Mouse (Mus musculus) embryonic facial prominence, embryonic 13.5 days (tissue): ENCODE data around the gene Hand2. TPM values are rescaled to one million over a fixed set of nuclear protein-coding genes. Genes with fewer than 3 reads are reported as not detected.
A peak's percentile ranks its signal among the peaks of the same experiment; 100 is the strongest.

ENCODE experiments used
- ATAC-seq: fragments of 200-750 bp; cut with Nextera tagmentation; 2 replicates; pipeline ENCODE4 v1.8.0; 2017; ENCODE audit warnings: low read depth; ENCODE audit not compliant: insufficient number of reproducible peaks, insufficient read depth, low FRiP score, low TSS enrichment
- H3K27ac ChIP-seq: fragments of 300-500 bp; sonication (generic); 2 replicates; pipeline ENCODE4 v1.5.1; 2015; ENCODE audit warnings: moderate library complexity, mild to moderate bottlenecking, inconsistent platforms
- H3K27me3 ChIP-seq: fragments of 300-500 bp; sonication (generic); 2 replicates; pipeline ENCODE4 v1.6.1; 2015; ENCODE audit warnings: mild to moderate bottlenecking, inconsistent platforms
- H3K36me3 ChIP-seq: fragments of 300-500 bp; sonication (generic); 2 replicates; pipeline ENCODE4 v1.6.1; 2015; ENCODE audit warnings: mild to moderate bottlenecking, inconsistent platforms
- H3K4me1 ChIP-seq: fragments of 300-500 bp; sonication (generic); 2 replicates; pipeline ENCODE4 v1.6.1; 2015; ENCODE audit warnings: inconsistent platforms
- H3K4me2 ChIP-seq: fragments of 300-500 bp; sonication (generic); 2 replicates; pipeline ENCODE4 v1.6.1; 2015; ENCODE audit warnings: moderate library complexity, mild to moderate bottlenecking, inconsistent platforms
- H3K4me3 ChIP-seq: fragments of 300-500 bp; sonication (generic); 2 replicates; pipeline ENCODE4 v1.5.1; 2015; ENCODE audit warnings: mild to moderate bottlenecking, inconsistent platforms
- H3K9ac ChIP-seq: fragments of 300-500 bp; sonication (generic); 2 replicates; pipeline ENCODE4 v1.6.1; 2015; ENCODE audit warnings: mild to moderate bottlenecking, inconsistent platforms
- H3K9me3 ChIP-seq: fragments of 300-500 bp; sonication (generic); 2 replicates; pipeline ENCODE4 v1.6.1; 2016; ENCODE audit warnings: inconsistent platforms
- WGBS: fragments of 180-500 bp; shearing (Covaris S2); methylation state at CpG from one replicate; pipeline ENCODE4 v1.1.7; 2015; ENCODE audit warnings: mixed read lengths; 5-methylcytosine and 5-hydroxymethylcytosine counted together
- polyA plus RNA-seq: library from polyadenylated mRNA; unstranded; fragments of >200 nt; fragmentation: Nextera tagmentation; extraction: Ambion mirVana; gene quantifications from 2 replicates; pipeline ENCODE4 v1.2.1, GENCODE M21; 2015

Hand2 gene
- polyA plus RNA-seq, 1 experiment from 2014 or later: 8.3 TPM

DNA sequence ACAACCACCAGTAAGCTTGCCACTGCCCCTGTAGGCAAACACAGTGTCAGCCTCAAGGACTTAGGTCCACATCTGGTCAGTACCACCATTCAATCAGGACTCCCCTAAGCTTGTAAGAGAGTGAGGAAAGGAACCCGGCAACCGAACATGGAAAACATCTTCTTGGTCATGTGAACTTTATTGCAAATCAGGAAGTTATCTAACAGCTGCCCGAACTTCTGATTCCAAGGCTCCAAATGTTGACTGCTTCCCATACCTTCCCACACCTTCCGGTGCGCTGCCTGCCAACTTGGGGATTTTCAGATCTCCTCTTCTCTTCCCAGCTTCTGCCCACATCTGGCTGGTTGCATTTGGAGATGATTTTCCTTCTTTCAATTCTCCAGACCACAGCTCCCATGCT, 26.4 kb downstream of the Hand2 start:
- no peak overlapping the region for H3K4me3 ChIP-seq
- H3K27ac ChIP-seq: 0 out of 2 replicates have a peak overlapping the region, but pooled peaks have one; percentile 1
- H3K4me1 ChIP-seq: peaks cover 14% of the 10 kb centered on the region
- H3K4me2 ChIP-seq: no peak overlapping the region
- H3K9ac ChIP-seq: no peak overlapping the region
- H3K9me3 ChIP-seq: no peaks in the 10 kb centered on the region
- WGBS: 17% methylated on average over 5 of the region's 5 CpGs
- H3K36me3 ChIP-seq: no peaks in the 10 kb centered on the region
- ATAC-seq: no peak
- H3K27me3 ChIP-seq: peaks cover 98% of the 10 kb centered on the region

DNA sequence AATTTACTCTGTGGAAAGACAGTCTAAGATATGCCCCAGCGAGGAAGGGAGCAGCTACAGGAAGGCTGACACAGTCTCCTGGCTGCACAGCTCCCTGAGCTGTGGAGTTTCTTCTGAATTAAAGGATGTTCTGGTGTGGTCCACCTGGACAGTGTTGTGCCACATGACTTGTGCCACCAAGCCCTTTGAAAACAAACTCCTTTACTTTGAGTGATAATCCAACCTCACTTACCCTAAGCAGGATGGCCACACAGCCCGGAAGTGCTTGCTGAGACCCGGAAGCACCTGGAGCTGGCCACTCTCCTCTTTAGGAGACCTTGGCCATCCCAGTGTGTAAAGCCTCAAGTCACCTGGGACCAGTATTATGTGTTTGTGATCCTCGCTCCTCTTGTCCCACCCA, 27.5 kb downstream of the Hand2 start:
- ATAC-seq: no peak
- peaks cover 16% of the 10 kb centered on the region for H3K4me1 ChIP-seq
- peaks cover 98% of the 10 kb centered on the region for H3K27me3 ChIP-seq
- 9% methylated on average over 4 of the region's 4 CpGs for WGBS
- H3K27ac ChIP-seq: 0 out of 2 replicates have a peak overlapping the region, but pooled peaks have one; percentile 78
- no peaks in the 10 kb centered on the region for H3K9me3 ChIP-seq
- no peak overlapping the region for H3K4me3 ChIP-seq
- H3K36me3 ChIP-seq: no peaks in the 10 kb centered on the region
- peak overlapping the region; percentile 45; the same call in 1 of the 2 replicates for H3K4me2 ChIP-seq
- no peak overlapping the region for H3K9ac ChIP-seq

DNA sequence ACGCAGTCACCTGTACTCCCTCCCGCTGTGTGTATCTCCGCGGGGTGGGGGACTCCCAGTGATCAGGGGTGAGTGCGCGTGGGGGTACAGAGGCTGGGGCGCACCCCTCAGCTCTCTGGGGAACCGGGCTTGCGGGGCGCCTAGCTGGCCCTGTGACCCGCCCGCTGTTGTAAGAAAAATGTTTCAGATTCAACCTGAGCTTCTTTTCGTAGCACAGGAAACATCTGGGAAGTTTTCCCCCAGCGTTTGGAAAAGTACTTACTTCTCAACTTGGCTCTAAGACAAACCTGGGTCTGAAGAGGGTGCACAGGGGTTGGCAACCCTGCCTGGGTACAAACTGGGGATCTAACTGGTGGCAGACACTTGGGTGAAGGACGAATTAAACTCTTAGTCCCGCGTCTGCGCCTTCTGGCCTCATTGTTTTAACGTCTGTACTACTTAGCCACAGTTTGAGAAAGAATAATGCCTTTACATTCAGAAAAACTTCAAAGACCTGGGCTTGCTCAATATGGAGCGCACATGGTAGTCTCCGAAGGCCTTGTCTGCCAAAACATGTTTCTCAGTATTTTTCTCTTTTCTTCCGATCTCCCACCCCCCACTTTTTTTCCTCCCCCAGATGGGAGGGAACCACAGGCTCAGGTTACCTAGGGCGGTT, 28.2 kb downstream of the Hand2 start:
- Histone ChIP-seq H3K9ac (no peak overlapping the region), H3K9me3 (no peaks in the 10 kb centered on the region), H3K4me1 (peaks cover 21% of the 10 kb centered on the region), H3K27me3 (peaks cover 98% of the 10 kb centered on the region), H3K27ac (peak overlapping the region; percentile 78), H3K36me3 (no peaks in the 10 kb centered on the region), H3K4me2 (peak overlapping the region; percentile 45), H3K4me3 (no peak overlapping the region)
- no peak for ATAC-seq
- WGBS: under 1% methylated on average over 23 of the region's 23 CpGs

DNA sequence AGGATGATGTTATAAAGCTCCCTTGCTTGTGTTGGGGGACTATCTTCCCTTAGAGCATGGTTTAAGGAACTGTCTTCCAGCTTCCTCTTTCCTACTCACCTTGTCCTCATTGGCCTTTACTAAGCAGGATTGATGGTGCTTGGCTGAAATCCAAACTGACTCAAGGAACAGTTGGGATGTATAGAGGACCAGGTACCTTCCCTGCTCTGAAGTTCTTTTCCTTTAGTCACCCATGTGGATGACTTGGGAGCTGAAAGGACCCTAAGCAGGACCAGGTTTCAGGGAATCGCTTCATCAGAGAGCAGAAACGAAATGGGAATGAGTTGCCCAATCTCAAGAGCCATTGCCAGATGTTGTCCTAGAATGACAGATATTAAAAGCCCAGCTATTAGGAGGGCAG, 31.1 kb downstream of the Hand2 start:
- no peak for ATAC-seq
- no peak overlapping the region for H3K4me2 ChIP-seq
- H3K9ac ChIP-seq: no peak overlapping the region
- 19% methylated on average over 2 of the region's 2 CpGs for WGBS
- peaks cover 94% of the 10 kb centered on the region for H3K27me3 ChIP-seq
- H3K27ac ChIP-seq: no peak overlapping the region
- no peaks in the 10 kb centered on the region for H3K36me3 ChIP-seq
- no peak overlapping the region for H3K4me3 ChIP-seq
- H3K9me3 ChIP-seq: no peaks in the 10 kb centered on the region
- H3K4me1 ChIP-seq: peaks cover 25% of the 10 kb centered on the region

DNA sequence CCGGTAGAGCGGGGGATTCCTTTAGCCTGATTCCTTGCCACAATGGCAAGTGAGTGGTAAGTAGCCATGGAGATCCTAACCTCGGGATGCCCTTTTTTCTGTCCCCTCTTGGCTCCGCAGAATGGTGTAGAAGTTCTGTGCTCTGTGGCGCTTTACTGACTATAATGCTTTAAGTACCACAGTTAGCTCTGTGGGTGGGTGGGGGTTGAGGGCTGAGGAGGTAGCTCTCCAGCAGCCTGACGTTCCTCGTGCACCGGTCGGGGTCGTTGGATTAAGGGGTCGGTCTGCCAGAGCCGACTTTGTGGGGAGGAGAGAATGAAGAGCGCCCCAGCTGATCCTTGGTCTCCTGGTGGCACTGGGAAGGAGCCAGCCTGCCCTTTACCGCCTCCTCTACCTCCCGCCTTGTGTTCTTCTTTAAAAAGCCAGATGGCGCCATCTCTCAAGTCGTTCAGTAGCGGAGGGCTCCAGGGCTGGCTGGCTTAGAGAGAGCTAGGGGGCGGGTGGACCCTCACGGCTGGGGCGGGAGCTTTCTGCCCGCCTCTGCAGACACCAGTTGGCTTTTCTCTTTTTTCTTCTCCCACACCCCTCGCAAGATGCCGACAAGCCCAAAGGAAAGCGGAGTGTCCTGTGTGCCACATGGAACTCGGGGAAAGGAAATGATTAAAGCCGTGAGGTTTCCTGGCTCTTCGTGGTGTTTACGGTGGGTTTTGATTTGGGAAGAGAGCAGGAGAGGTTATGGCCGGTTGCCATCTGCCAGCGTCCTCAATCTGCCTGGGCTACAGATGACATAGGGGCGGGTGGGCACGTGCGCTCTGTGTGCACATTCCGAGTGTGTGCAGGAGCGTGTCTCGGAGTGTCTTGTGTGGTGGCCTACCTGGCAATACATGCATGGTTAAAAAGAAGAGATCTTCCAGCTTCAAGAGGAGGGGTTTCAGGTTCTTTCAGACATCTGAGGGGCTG, 32.8 kb downstream of the Hand2 start:
- H3K36me3 ChIP-seq: no peaks in the 10 kb centered on the region
- H3K4me2 ChIP-seq: peak overlapping the region; percentile 72
- H3K27me3 ChIP-seq: peaks cover 81% of the 10 kb centered on the region
- peak overlapping the region; percentile 44 for H3K27ac ChIP-seq
- no peaks in the 10 kb centered on the region for H3K9me3 ChIP-seq
- WGBS: 2% methylated on average over 37 of the region's 37 CpGs
- H3K4me3 ChIP-seq: peak overlapping the region; percentile 43
- H3K4me1 ChIP-seq: peaks cover 17% of the 10 kb centered on the region
- peak; percentile 79 for ATAC-seq
- peak overlapping the region; percentile 65 for H3K9ac ChIP-seq

DNA sequence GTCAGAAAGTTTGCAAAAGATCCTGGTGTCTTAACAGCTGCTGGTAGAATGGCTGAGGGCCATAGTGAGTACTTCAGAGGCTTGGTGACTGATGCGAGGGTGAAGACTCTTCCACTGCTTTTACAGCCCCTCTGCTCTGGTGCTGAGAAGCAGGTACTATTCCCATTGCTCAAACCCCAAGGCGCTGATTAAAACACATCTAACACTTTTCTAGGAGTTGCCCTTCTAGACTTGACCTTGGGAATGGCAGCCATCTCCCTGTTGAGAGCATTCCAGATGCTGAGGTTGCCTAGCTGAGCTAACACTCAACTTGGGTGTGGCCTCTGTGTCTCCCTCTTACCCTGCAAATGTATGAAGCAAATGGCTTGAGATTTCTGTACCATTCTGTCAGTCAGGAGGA, 34.1 kb downstream of the Hand2 start:
- H3K9ac ChIP-seq: no peak overlapping the region
- no peak overlapping the region for H3K4me3 ChIP-seq
- H3K36me3 ChIP-seq: no peaks in the 10 kb centered on the region
- ATAC-seq: no peak
- peaks cover 14% of the 10 kb centered on the region for H3K4me1 ChIP-seq
- H3K9me3 ChIP-seq: no peaks in the 10 kb centered on the region
- peaks cover 70% of the 10 kb centered on the region for H3K27me3 ChIP-seq
- 52% methylated on average over 2 of the region's 2 CpGs for WGBS
- no peak overlapping the region; the same call in 1 of the 2 replicates for H3K27ac ChIP-seq
- peak overlapping the region; percentile 11 for H3K4me2 ChIP-seq

DNA sequence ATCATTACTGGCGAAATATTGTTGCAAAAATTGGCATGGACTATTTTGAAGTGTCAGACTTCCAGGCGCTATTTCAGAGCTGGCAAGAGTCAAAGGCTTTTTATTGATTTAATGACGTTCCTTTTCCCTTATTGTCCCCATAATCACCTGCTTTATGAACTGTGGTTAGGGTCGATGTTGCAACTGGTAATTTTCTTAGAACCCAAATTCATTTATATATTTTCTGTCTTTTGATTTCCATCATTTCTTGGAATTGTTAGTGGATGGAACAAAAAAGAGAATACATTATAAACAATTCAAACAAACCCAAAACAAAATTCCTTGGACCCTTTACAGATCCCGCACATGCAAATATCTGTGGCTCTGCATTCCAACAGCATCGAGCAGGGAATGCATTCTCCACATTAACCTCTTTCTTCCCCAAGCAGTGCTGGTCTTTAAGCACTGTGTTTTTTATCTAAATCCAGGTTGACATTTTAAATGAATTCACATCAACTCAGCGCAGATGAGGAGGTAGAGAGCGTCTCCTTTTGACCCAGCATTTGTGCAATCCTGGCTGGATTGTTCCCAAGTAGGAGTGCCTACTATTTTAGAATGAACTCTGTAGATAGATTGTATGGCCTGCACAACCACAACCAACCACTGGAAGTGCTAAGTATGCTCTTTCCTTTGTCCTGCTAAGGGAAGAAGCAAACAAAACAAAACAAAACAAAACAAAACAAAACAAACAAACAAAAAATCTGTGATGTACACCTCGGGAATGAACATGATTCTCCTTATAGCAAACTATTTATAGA, 35.9 kb downstream of the Hand2 start:
- H3K9me3 ChIP-seq: no peaks in the 10 kb centered on the region
- H3K4me1 ChIP-seq: peaks cover 15% of the 10 kb centered on the region; the same call in 1 of the 2 replicates
- ATAC-seq: no peak
- no peak overlapping the region for H3K4me2 ChIP-seq
- H3K36me3 ChIP-seq: no peaks in the 10 kb centered on the region
- H3K27me3 ChIP-seq: peaks cover 58% of the 10 kb centered on the region
- WGBS: 53% methylated on average over 9 of the region's 9 CpGs
- H3K27ac ChIP-seq: no peak overlapping the region
- H3K9ac ChIP-seq: no peak overlapping the region
- no peak overlapping the region for H3K4me3 ChIP-seq

DNA sequence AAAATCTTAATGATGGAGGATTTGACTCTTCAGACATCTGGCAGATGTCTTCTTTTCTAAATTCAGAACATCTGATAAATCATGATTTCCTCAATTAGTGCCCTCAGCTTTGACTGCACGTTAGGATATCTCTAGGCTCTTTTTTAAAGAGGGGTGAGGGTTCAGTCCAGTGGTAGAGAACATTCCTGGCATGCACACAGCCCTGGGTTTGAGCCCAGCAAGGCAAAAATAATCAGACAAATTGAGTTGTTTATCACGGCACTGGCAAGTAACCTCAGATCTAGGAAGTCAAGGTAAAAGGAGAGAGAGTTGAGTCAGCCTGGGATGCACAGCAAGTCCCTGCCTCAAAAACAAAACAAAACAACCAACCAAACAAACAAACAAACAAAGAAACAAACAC, 39.7 kb downstream of the Hand2 start:
- peaks cover 5% of the 10 kb centered on the region; the same call in 1 of the 2 replicates for H3K4me1 ChIP-seq
- H3K27ac ChIP-seq: no peak overlapping the region
- no peak for ATAC-seq
- H3K9me3 ChIP-seq: no peaks in the 10 kb centered on the region
- no peak overlapping the region for H3K9ac ChIP-seq
- no peak overlapping the region for H3K4me2 ChIP-seq
- 30% methylated on average over 2 of the region's 2 CpGs for WGBS
- peaks cover 24% of the 10 kb centered on the region for H3K27me3 ChIP-seq
- H3K36me3 ChIP-seq: no peaks in the 10 kb centered on the region
- H3K4me3 ChIP-seq: no peak overlapping the region

DNA sequence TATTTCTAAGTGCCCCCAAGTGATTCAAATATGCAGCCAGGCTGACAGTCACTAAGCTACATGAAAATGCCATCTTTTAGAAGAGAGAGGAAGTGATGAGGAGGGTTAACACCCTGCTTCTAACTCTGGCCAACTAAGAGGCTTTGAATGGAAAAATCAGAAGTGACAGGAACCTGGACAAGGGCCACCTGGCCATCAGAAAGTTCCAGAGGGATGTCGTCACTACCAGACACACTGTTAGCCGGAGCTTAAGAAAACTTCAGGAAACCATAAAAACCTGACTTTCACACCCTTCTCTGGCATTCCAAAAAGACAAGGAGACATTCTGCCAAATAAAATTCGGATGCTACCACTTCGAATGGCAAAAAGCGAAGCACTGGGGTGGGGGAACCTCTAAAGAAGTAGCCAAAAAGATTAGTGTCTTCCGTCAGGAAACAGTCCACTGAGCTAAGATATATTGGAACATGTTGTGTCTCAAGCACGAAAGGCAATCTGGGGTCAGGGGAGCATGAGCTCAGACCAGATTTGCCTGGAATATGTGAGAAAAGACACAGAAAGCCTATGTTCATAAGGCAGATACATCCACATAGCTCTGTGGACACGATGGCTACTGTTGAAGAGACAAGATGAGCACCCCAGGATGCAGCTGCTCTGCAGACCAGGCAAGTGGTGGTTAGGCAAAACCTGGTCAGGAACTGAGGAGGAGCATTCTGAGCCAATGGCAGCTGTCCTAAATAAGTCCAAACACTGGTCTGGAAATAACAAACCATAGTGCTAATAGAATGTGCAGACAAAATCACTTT, 40.4 kb downstream of the Hand2 start:
- Histone ChIP-seq H3K4me2 (no peak overlapping the region), H3K4me3 (no peak overlapping the region), H3K27ac (no peak overlapping the region), H3K9me3 (no peaks in the 10 kb centered on the region; the same call in 1 of the 2 replicates), H3K27me3 (peaks cover 18% of the 10 kb centered on the region), H3K9ac (no peak overlapping the region), H3K36me3 (no peaks in the 10 kb centered on the region), H3K4me1 (peaks cover 5% of the 10 kb centered on the region; the same call in 1 of the 2 replicates)
- 67% methylated on average over 8 of the region's 8 CpGs for WGBS
- ATAC-seq: no peak

DNA sequence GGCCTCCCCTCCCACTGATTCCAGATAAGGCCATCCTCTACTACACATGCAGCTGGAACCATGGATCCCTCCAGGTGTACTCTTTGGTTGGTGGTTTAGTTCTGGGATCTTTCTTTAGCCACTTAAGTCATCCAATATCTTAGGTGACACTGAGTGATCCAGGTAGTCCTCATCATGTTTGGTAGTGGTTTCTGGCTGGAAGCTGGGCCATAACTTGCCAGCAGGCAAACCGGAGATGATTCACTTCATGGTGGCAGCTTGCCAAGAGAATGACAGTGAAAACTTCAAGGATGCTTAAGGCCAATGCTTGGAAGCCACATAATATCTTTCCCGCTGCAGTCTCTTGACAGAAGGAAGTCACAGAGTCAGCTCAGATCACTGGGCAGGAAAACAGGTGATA, 42.1 kb downstream of the Hand2 start:
- peaks cover 10% of the 10 kb centered on the region; the same call in 1 of the 2 replicates for H3K27me3 ChIP-seq
- no peak overlapping the region for H3K4me3 ChIP-seq
- no peak overlapping the region for H3K27ac ChIP-seq
- no peaks in the 10 kb centered on the region; the same call in 1 of the 2 replicates for H3K9me3 ChIP-seq
- peaks cover 5% of the 10 kb centered on the region; the same call in 1 of the 2 replicates for H3K4me1 ChIP-seq
- WGBS: 59% methylated on average over 2 of the region's 2 CpGs
- ATAC-seq: no peak
- H3K36me3 ChIP-seq: no peaks in the 10 kb centered on the region
- H3K4me2 ChIP-seq: no peak overlapping the region
- no peak overlapping the region for H3K9ac ChIP-seq
